Mouse (Mus musculus): ENCODE measurements at regions not wholly inside any gene's neighbourhood (a gene's known extent, or its start where the extent isn't known, plus 50 kb on each side); places are given as distances from the start of the nearest gene placed in this dataset.

DNA sequence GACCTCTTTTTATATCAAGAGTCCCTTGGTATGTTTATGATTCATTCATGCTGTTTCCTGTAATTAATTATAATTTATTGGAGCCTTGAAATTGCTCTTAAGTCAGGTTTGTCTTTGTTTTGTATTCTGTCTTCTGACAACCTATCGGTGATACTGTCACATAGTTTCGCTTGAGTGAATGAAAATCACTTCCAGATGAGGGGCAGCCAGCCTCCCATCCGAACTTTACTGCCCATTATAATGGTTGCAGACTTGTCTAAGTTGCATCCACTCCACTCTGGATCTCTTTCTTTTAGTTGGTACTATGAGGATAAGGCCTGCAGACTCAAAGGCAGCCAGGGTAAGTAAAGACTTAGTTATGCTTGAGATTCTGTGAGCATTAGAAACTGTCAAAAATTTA, 830.3 kb upstream of the Adgrl2 start:
- Histone ChIP-seq H3K4me2 (replicated peaks; ENCODE audit: low read depth, low read length) (no peak overlapping the region), H3K9ac (replicated peaks; ENCODE audit: low read depth) (no peak overlapping the region), H3K27me3 (replicated peaks; ENCODE audit: insufficient read depth, low read length) (no peaks in the 10 kb centered on the region), H3K4me1 (ENCODE audit: insufficient read depth, low read depth, low read length) (no peaks in the 10 kb centered on the region), H3K4me3 (ENCODE audit: low read depth, low read length) (no peak overlapping the region), H3K9me3 (ENCODE audit: low read length) (no peaks in the 10 kb centered on the region), H3K36me3 (ENCODE audit: insufficient read depth, low read length) (no peaks in the 10 kb centered on the region), H3K27ac (ENCODE audit: low read length) (no peak overlapping the region)
- 79% methylated on average over 3 of the region's 3 CpGs for WGBS
- TF ChIP-seq CTCF (IDR thresholded peaks at IDR 0.05), result no peak
- no peak for TF ChIP-seq EP300 (IDR thresholded peaks at IDR 0.05)
- ATAC-seq (no peak), DNase-seq (ENCODE audit: low spot score) (no peak)

DNA sequence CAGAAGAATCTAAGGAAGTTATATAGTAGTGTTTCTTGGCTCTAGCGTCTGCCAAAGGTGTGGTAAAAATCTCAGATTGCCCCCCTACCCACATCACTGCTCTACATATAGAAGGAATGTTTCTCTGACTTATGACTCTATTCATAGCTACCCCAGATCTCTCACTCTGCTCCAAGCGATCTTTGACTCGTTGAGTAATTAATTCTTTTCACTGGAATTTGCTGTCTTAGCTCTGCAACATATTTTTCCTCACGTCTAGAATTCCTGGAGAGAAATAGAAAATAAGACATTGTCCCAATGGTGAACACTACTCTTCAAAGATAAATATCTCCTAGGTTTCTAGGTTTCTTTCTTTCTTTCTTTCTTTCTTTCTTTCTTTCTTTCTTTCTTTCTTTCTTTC, 829.5 kb upstream of the Adgrl2 start:
- H3K4me3 ChIP-seq (ENCODE audit: low read depth, low read length), result no peak overlapping the region
- H3K9me3 ChIP-seq (ENCODE audit: low read length), result no peaks in the 10 kb centered on the region
- no peaks in the 10 kb centered on the region for H3K36me3 ChIP-seq (ENCODE audit: insufficient read depth, low read length)
- DNase-seq (ENCODE audit: low spot score) (no peak), ATAC-seq (no peak)
- H3K4me2 ChIP-seq (replicated peaks; ENCODE audit: low read depth, low read length), result no peak overlapping the region
- H3K27me3 ChIP-seq (replicated peaks; ENCODE audit: insufficient read depth, low read length), result no peaks in the 10 kb centered on the region
- TF ChIP-seq EP300 (IDR thresholded peaks at IDR 0.05), result no peak
- TF ChIP-seq CTCF (IDR thresholded peaks at IDR 0.05), result no peak
- H3K4me1 ChIP-seq (ENCODE audit: insufficient read depth, low read depth, low read length), result no peaks in the 10 kb centered on the region
- H3K27ac ChIP-seq (ENCODE audit: low read length), result no peak overlapping the region
- no peak overlapping the region for H3K9ac ChIP-seq (replicated peaks; ENCODE audit: low read depth)
- WGBS, result 59% methylated on average over 4 of the region's 4 CpGs

DNA sequence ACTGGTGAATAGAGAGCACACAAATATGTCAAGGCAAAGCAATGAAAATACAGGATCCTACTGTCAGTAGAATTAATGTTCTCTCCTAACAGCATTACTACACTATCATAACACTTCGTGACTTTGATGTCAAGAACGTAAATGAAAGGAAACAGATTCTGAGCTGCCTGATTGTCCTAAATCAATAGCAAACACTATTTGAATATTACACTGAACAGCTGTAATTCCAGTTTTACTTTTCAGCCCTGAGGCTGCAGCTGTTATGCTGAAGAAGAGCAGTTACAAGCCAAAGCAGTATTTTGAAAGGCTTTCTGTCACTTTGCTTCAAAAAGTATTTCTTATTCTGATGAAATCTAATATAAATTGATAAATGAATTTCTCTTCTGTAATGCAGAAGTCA, 828.7 kb upstream of the Adgrl2 start:
- no peak overlapping the region for H3K27ac ChIP-seq (ENCODE audit: low read length)
- H3K4me1 ChIP-seq (ENCODE audit: insufficient read depth, low read depth, low read length), result no peaks in the 10 kb centered on the region
- no peak overlapping the region for H3K4me2 ChIP-seq (replicated peaks; ENCODE audit: low read depth, low read length)
- H3K9ac ChIP-seq (replicated peaks; ENCODE audit: low read depth), result no peak overlapping the region
- TF ChIP-seq CTCF (IDR thresholded peaks at IDR 0.05) (no peak), EP300 (IDR thresholded peaks at IDR 0.05) (no peak)
- no peak overlapping the region for H3K4me3 ChIP-seq (ENCODE audit: low read depth, low read length)
- 57% methylated on average over 2 of the region's 2 CpGs for WGBS
- H3K9me3 ChIP-seq (ENCODE audit: low read length), result no peaks in the 10 kb centered on the region
- ATAC-seq (no peak), DNase-seq (ENCODE audit: low spot score) (no peak)
- H3K27me3 ChIP-seq (replicated peaks; ENCODE audit: insufficient read depth, low read length), result no peaks in the 10 kb centered on the region
- H3K36me3 ChIP-seq (ENCODE audit: insufficient read depth, low read length), result no peaks in the 10 kb centered on the region

DNA sequence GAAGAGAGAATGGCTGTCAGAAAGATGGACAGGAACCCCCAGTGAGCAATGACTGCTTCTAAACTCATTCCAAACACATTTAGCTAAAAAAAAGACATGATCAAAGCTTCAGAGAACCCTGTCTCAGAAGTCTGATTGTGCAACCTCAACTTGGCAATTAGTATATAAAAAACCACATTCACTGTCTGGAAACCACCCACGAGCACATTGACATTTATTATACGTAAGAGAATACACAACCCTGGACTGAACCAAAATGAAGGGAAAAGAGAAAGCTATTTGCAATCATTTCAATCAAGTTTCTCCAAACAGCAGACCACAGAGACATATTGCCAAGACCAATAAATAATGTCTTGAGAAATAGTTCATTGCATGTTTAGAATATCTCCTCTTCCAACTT, 820.7 kb upstream of the Adgrl2 start:
- no peak overlapping the region for H3K27ac ChIP-seq (ENCODE audit: low read length)
- peak; percentile 70 for DNase-seq (ENCODE audit: low spot score)
- H3K4me1 ChIP-seq (ENCODE audit: insufficient read depth, low read depth, low read length), result no peaks in the 10 kb centered on the region

DNA sequence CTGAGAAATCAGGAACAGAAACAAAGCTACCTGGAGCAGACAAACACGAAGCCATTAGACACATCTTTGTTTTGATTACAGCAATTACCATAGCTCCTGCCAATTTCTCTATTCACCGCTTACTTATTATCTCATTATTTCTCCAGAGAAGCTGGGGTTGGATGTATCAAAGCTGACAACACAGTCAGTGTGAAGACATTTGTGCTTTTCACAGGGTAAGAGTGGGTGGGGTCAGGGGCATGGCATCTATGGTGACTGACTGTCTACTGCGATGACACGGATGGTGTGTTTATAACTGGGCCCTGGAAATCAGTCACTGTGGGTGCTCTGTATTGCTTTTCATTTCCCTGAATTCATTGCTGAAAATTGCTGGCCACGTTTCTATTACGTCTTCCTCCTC, 815.0 kb upstream of the Adgrl2 start:
- ATAC-seq, result no peak
- no peak overlapping the region for H3K27ac ChIP-seq (ENCODE audit: low read length)
- H3K27me3 ChIP-seq (replicated peaks; ENCODE audit: insufficient read depth, low read length), result no peaks in the 10 kb centered on the region
- H3K9me3 ChIP-seq (ENCODE audit: low read length), result no peaks in the 10 kb centered on the region
- no peak overlapping the region for H3K4me3 ChIP-seq (ENCODE audit: low read depth, low read length)
- WGBS, result 54% methylated on average over 6 of the region's 6 CpGs
- H3K4me2 ChIP-seq (replicated peaks; ENCODE audit: low read depth, low read length), result no peak overlapping the region
- no peak for TF ChIP-seq CTCF (IDR thresholded peaks at IDR 0.05)
- TF ChIP-seq EP300 (IDR thresholded peaks at IDR 0.05), result no peak
- no peaks in the 10 kb centered on the region for H3K4me1 ChIP-seq (ENCODE audit: insufficient read depth, low read depth, low read length)
- H3K36me3 ChIP-seq (ENCODE audit: insufficient read depth, low read length), result no peaks in the 10 kb centered on the region
- no peak for DNase-seq (ENCODE audit: low spot score)
- H3K9ac ChIP-seq (replicated peaks; ENCODE audit: low read depth), result no peak overlapping the region

More for the DNA sequence above, 820.7 kb upstream of the Adgrl2 start:
- peak; percentile 49; the same call in 1 of the 2 replicates for ATAC-seq
- Histone ChIP-seq H3K36me3 (ENCODE audit: insufficient read depth, low read length) (no peaks in the 10 kb centered on the region), H3K4me2 (replicated peaks; ENCODE audit: low read depth, low read length) (no peak overlapping the region), H3K27me3 (replicated peaks; ENCODE audit: insufficient read depth, low read length) (no peaks in the 10 kb centered on the region), H3K9me3 (ENCODE audit: low read length) (no peaks in the 10 kb centered on the region), H3K4me3 (ENCODE audit: low read depth, low read length) (no peak overlapping the region), H3K9ac (replicated peaks; ENCODE audit: low read depth) (no peak overlapping the region)
- TF ChIP-seq EP300 (IDR thresholded peaks at IDR 0.05), result no peak; the same call in 1 of the 2 replicates
- no peak for TF ChIP-seq CTCF (IDR thresholded peaks at IDR 0.05)
- whole genome bisulfite sequencing, result 35% methylated on average over 2 of the region's 2 CpGs

- Histone ChIP-seq H3K4me2 (replicated peaks; ENCODE audit: low read depth, low read length) (no peak overlapping the region), H3K4me3 (ENCODE audit: low read depth, low read length) (no peak overlapping the region), H3K9me3 (ENCODE audit: low read length) (no peaks in the 10 kb centered on the region), H3K27ac (ENCODE audit: low read length) (no peak overlapping the region), H3K9ac (replicated peaks; ENCODE audit: low read depth) (no peak overlapping the region), H3K4me1 (ENCODE audit: insufficient read depth, low read depth, low read length) (no peaks in the 10 kb centered on the region), H3K27me3 (replicated peaks; ENCODE audit: insufficient read depth, low read length) (no peaks in the 10 kb centered on the region), H3K36me3 (ENCODE audit: insufficient read depth, low read length) (no peaks in the 10 kb centered on the region)
- TF ChIP-seq EP300 (IDR thresholded peaks at IDR 0.05) (no peak), CTCF (IDR thresholded peaks at IDR 0.05) (no peak)
- no peak for DNase-seq (ENCODE audit: low spot score)
- WGBS, result 47% methylated on average over 2 of the region's 2 CpGs
- no peak for ATAC-seq
These were observed 805.8 kb upstream of the Adgrl2 start for GRCm38 (mm10) chr3:149796123-149796522.

GRCm38 (mm10) chr3:149791593-149791992, 801.2 kb upstream of the Adgrl2 start:
- no peaks in the 10 kb centered on the region for H3K27me3 ChIP-seq (replicated peaks; ENCODE audit: insufficient read depth, low read length)
- no peak overlapping the region for H3K4me2 ChIP-seq (replicated peaks; ENCODE audit: low read depth, low read length)
- no peak overlapping the region for H3K9ac ChIP-seq (replicated peaks; ENCODE audit: low read depth)
- no peaks in the 10 kb centered on the region for H3K9me3 ChIP-seq (ENCODE audit: low read length)
- ATAC-seq (no peak; the same call in 1 of the 2 replicates), DNase-seq (ENCODE audit: low spot score) (peak; percentile 51)
- no peaks in the 10 kb centered on the region for H3K4me1 ChIP-seq (ENCODE audit: insufficient read depth, low read depth, low read length)
- H3K4me3 ChIP-seq (ENCODE audit: low read depth, low read length), result no peak overlapping the region
- H3K27ac ChIP-seq (ENCODE audit: low read length), result no peak overlapping the region
- H3K36me3 ChIP-seq (ENCODE audit: insufficient read depth, low read length), result no peaks in the 10 kb centered on the region
- WGBS, result 41% methylated on average over 2 of the region's 2 CpGs
- TF ChIP-seq CTCF (IDR thresholded peaks at IDR 0.05), result no peak
- TF ChIP-seq EP300 (IDR thresholded peaks at IDR 0.05), result no peak

Measured in lung, postnatal 0 days (tissue).